Mouse (Mus musculus) limb, embryonic 15.5 days (tissue): ENCODE measurements around the gene Fth1. TPM values are rescaled to one million over a fixed set of nuclear protein-coding genes. Genes with fewer than 3 reads are reported as not detected.

Source experiments
- ATAC-seq: fragments of 200-750 bp; cut with Nextera tagmentation; 2 replicates; pipeline ENCODE4 v1.8.0; 2017; ENCODE audit warnings: low read depth, moderate TSS enrichment; ENCODE audit not compliant: insufficient number of reproducible peaks, low FRiP score, low TSS enrichment
- H3K27ac ChIP-seq: fragments of 300-500 bp; sonication (generic); 2 replicates; pipeline ENCODE4 v1.5.1; 2015; ENCODE audit warnings: moderate library complexity, mild to moderate bottlenecking, inconsistent platforms
- H3K27me3 ChIP-seq: fragments of 300-500 bp; sonication (generic); 2 replicates; pipeline ENCODE4 v1.6.1; 2015; ENCODE audit warnings: inconsistent platforms
- H3K36me3 ChIP-seq: fragments of 300-500 bp; sonication (generic); 2 replicates; pipeline ENCODE4 v1.6.1; 2015; ENCODE audit warnings: inconsistent platforms
- H3K4me1 ChIP-seq: fragments of 300-500 bp; sonication (generic); 2 replicates; pipeline ENCODE4 v1.6.1; 2015; ENCODE audit warnings: inconsistent platforms
- H3K4me2 ChIP-seq: fragments of 300-500 bp; sonication (generic); 2 replicates; pipeline ENCODE4 v1.6.1; 2015; ENCODE audit warnings: mild to moderate bottlenecking, inconsistent platforms
- H3K4me3 ChIP-seq: fragments of 300-500 bp; sonication (generic); 2 replicates; pipeline ENCODE4 v1.5.1; 2015; ENCODE audit warnings: mild to moderate bottlenecking, inconsistent platforms
- H3K9ac ChIP-seq: fragments of 300-500 bp; sonication (generic); 2 replicates; pipeline ENCODE4 v1.6.1; 2015; ENCODE audit warnings: inconsistent platforms
- H3K9me3 ChIP-seq: fragments of 300-500 bp; sonication (generic); 2 replicates; pipeline ENCODE4 v1.6.1; 2016; ENCODE audit warnings: inconsistent platforms
- WGBS: fragments of 180-500 bp; shearing (Covaris S2); methylation state at CpG from one replicate; pipeline ENCODE4 v1.1.7; 2015; 5-methylcytosine and 5-hydroxymethylcytosine counted together
- polyA plus RNA-seq: library from polyadenylated mRNA; unstranded; fragments of >200 nt; fragmentation: Nextera tagmentation; extraction: Ambion mirVana; gene quantifications from 2 replicates; pipeline ENCODE4 v1.2.1, GENCODE M21; 2015

The Fth1 gene
- polyA plus RNA-seq, 1 experiment from 2014 or later = 1,462 TPM

DNA sequence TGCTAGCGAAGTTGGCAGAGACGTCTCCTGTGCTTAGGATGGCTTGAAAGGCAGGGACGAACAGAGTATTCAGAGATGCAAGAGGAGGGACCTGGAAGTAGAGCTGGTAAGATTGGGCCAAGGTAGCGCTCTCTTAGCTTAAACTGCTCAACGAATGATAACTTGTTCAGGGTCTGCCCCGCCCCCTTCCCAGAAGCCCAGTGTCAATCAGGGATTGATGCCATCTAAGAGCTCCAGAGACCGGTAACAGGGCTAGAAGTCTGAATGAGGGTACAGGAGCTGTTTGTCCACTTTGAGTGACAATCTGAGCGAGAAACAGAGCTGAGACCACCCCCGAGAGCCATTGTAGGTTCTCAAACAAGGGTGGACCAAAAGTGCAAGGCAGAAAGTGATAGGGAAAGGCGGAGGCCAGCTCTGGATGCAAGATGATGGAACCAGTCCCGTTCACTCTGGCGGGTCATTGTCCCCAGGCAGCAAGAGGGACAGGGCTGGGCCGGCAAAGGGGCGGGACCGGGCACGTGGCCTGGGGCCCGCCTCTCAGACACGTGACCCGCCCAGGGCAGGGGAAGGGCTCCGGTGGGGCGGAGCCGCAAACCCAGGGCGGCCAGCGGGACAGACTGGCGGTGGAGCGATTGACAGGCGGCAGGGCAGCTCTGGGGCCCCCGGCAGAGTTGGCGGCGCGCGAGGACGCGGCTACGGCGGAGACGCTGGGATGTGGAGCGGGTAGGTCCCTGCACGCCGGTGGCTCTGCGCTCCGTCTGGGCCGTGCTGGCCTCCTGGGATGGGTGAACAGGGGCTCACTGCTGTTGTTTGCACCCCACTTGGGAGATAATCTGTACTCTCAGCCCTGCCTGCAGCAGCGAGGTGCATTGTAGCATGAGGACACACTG, 37.5 kb downstream of the Fth1 start:
- Histone ChIP-seq H3K4me3 (peak overlapping the region; percentile 67), H3K4me1 (peaks cover 65% of the 10 kb centered on the region), H3K4me2 (peak overlapping the region; percentile 87), H3K9ac (peak overlapping the region; percentile 69), H3K27ac (peak overlapping the region; percentile 81), H3K27me3 (no peaks in the 10 kb centered on the region), H3K9me3 (no peaks in the 10 kb centered on the region), H3K36me3 (no peaks in the 10 kb centered on the region)
- ATAC-seq = peak; percentile 87
- WGBS = 6% methylated on average over 44 of the region's 44 CpGs

DNA sequence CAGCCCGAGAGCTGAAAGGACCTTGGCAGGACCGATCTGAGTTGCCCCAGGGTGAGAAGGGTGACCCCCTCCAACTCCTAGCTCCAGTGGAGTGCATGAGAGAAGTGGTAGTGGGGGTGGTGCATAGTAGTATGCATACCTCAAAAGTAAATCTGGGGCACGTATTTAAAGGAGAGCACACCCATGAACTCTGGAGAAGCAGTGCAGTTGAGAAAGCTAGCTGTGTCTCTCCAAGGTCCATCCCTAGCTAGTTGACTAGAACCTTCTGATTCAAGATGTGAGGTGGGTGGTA, 38.1 kb downstream of the Fth1 start:
- Histone ChIP-seq H3K36me3 (no peaks in the 10 kb centered on the region), H3K27ac (peak overlapping the region; percentile 81), H3K27me3 (no peaks in the 10 kb centered on the region), H3K9me3 (no peaks in the 10 kb centered on the region), H3K4me2 (peak overlapping the region; percentile 87), H3K9ac (peak overlapping the region; percentile 69), H3K4me3 (peak overlapping the region; percentile 67), H3K4me1 (peaks cover 64% of the 10 kb centered on the region)
- no peak for ATAC-seq
- 0% methylated on average over 3 of the region's 3 CpGs for WGBS

DNA sequence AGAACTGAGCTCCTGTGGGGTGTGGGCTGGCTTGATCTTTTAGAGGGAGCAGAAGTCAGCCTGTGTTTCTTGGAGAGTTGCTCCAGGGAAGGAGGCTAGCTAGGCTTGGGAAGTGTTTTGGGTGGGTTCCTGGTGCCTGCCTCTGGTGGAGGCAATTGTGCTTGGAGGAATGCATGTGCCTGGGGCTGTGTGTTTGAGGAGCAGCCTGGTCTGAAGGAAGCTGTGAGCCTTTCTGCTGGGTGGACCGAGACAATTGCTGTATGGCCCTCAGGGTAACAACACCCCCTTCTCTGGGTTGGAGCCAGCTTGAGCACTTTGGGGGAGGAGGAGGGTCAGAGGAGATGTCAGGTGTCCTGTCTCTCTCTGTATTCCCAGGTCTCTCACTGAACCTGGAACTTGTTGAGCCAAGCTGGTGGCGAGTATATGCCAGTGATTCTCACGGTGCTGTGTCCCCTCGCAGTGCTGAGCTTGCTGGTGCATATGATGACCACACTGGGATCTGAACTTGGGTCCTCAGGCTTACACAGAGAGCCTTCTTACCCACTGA, 38.9 kb downstream of the Fth1 start:
- Histone ChIP-seq H3K27ac (no peak overlapping the region), H3K4me3 (peak overlapping the region; percentile 67), H3K4me2 (peak overlapping the region; percentile 87), H3K36me3 (no peaks in the 10 kb centered on the region), H3K9me3 (no peaks in the 10 kb centered on the region), H3K4me1 (peaks cover 62% of the 10 kb centered on the region), H3K27me3 (no peaks in the 10 kb centered on the region), H3K9ac (0 out of 2 replicates have a peak overlapping the region, but pooled peaks have one; percentile 69)
- WGBS = 65% methylated on average over 4 of the region's 4 CpGs
- ATAC-seq = no peak

DNA sequence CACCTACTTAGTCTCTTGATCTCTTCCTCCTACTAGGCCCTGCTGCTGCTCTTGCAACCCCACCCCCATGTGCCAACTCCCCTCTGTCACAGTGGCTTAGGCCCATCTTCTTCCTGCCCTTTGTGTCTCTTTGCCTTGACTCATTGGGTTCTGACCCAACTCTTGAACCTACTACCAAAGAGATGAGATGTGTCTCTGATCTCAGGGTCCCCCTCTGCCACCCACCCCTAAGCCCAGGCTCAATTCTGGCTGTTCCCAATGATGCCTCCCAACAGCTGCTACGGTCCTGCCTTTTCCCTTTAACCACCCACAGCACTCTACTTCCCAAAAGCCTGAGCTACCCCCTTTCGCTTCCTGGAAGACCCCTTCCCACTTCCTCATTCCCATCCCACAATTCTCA, 41.6 kb downstream of the Fth1 start:
- Histone ChIP-seq H3K9me3 (no peaks in the 10 kb centered on the region), H3K9ac (no peak overlapping the region), H3K36me3 (peaks cover under 1% of the 10 kb centered on the region; the same call in 1 of the 2 replicates), H3K4me3 (no peak overlapping the region), H3K4me2 (no peak overlapping the region), H3K4me1 (peaks cover 75% of the 10 kb centered on the region), H3K27me3 (no peaks in the 10 kb centered on the region), H3K27ac (peak overlapping the region; percentile 18; the same call in 1 of the 2 replicates)
- no peak for ATAC-seq
- WGBS = 74% methylated on average over 2 of the region's 2 CpGs

DNA sequence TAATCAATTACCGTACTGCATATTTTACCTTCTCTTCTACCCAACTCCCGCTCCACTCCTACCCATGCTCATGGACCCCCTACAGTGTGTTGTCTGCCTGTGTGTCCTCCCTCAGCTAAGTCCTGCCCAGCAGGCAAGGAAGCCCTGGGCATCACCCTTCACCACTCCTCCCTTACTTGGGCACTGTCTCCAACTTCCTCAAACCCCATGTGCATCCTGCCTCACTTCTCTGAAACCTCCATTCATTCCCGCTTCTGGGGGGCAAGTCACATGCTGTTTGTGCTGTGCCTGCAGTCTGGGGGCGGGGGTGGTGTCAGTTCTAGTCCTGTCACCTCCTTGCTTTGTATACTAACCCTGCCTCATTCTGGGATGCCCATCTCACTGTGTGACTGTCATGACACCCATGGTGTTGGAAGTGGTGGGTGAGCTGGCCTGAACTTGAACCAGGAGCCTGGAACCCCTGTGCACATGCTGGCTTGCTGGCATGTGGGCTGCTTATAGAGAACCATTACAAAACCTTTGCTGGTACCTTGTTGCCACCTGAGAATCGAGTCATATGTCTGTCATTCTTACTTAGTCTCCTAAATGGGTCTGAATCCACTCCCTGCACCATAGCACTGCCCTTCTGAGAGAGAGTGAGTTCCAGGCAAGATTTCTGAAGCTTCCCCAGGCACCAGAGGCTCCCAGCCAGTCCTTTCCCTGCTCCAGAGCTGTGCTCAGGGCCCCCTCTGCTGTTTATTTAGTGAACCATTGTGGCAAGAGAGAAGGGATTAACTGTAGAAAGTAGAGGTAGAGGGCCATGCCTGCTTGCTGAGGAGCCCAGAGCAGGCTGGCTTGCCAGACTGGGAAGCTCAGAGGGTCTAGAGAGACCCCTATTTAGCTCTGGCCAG, 42.3 kb downstream of the Fth1 start:
- peak overlapping the region; percentile 63 for H3K27ac ChIP-seq
- no peak for ATAC-seq
- 74% methylated on average over 5 of the region's 5 CpGs for WGBS
- no peaks in the 10 kb centered on the region for H3K27me3 ChIP-seq
- no peak overlapping the region for H3K4me3 ChIP-seq
- H3K9me3 ChIP-seq = no peaks in the 10 kb centered on the region
- no peak overlapping the region for H3K4me2 ChIP-seq
- peaks cover 68% of the 10 kb centered on the region for H3K4me1 ChIP-seq
- peaks cover 7% of the 10 kb centered on the region for H3K36me3 ChIP-seq
- H3K9ac ChIP-seq = no peak overlapping the region

DNA sequence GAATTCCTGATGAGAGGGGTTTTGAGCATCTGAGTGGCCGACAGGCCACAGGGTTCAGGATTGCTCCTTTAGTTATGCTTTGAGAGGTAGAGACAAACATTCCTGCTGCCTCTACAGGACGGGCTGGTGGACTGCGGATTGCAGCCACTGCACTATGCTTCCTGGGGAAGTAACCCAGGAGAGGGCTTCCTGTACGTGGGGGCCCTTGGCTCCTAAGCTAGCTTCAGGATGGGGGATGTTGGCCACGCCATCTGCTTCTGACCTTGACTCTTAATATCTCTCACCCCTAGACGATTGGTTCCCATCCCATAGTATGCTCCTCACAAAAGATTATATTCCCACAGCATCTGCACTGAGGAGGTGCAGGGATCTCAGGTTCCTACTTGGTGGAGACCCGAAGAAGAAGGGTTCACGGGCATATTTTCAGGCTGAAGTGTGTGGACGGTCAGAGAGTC, 42.9 kb downstream of the Fth1 start:
- Histone ChIP-seq H3K36me3 (peaks cover 14% of the 10 kb centered on the region), H3K27ac (peak overlapping the region; percentile 63), H3K27me3 (no peaks in the 10 kb centered on the region), H3K4me1 (peaks cover 62% of the 10 kb centered on the region), H3K4me2 (no peak overlapping the region), H3K4me3 (no peak overlapping the region), H3K9me3 (no peaks in the 10 kb centered on the region), H3K9ac (no peak overlapping the region)
- no peak for ATAC-seq
- WGBS = 61% methylated on average over 9 of the region's 9 CpGs

DNA sequence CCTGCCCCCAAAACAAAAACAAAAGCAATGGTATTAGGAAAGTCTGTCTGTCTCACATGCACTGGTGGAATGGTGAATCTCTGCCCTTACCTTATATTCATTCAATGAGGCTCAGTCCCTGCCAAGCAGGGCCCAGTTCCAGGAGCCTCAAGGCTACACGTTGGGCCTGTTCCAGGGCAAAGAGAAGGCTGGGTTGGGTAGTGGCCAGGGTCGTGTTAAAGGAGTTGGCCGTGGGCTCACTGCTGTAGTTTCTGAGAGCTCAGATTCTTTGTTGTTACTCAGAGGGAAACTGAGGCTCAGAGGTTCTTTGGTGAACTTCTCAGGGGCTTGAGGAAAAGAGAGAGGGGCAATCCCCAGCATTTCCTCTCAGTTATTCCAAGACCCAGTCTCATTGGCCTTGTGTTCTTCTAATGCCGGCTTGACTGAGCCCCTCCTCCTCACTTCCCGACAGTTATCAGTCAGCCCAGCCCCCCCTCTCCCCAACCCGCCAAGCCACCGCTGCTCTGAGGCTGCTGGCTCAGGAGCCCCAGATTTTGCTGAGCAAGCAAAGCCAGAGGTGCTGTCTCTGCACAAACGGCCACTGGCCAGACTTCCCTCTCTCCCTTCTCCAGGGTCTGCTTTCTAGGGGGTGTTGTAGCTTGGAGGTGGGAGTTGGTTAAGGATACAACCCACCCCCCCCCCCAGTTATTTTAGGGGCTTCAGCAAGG, 44.9 kb downstream of the Fth1 start:
- no peaks in the 10 kb centered on the region for H3K27me3 ChIP-seq
- ATAC-seq = peak; percentile 49
- WGBS = 9% methylated on average over 8 of the region's 8 CpGs
- H3K9ac ChIP-seq = no peak overlapping the region
- H3K4me2 ChIP-seq = peak overlapping the region; percentile 17; the same call in 1 of the 2 replicates
- H3K27ac ChIP-seq = peak overlapping the region; percentile 80
- H3K4me1 ChIP-seq = peaks cover 45% of the 10 kb centered on the region
- no peak overlapping the region for H3K4me3 ChIP-seq
- H3K9me3 ChIP-seq = no peaks in the 10 kb centered on the region
- H3K36me3 ChIP-seq = peaks cover 33% of the 10 kb centered on the region

DNA sequence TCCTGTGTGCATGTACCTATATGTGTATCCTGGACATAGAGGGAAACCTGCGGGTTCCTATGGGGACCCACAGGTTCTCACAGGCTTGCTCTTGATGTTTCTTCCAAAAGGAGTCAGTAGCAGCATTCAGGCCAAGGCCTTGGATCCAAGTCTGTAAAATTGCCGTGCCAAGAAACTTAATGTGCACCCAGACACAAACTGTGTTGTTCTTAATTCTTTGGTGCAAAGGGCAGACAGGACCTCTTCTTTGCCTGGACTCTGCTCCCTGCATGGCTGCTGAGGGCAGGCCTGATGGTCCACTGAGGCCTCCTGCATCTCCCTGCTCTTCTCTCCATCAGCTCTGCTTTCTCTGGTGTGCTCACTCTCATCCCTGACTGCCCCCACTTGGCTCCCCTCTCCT, 49.3 kb downstream of the Fth1 start:
- H3K9me3 ChIP-seq = no peaks in the 10 kb centered on the region
- no peak overlapping the region for H3K4me2 ChIP-seq
- H3K9ac ChIP-seq = no peak overlapping the region
- H3K27ac ChIP-seq = no peak overlapping the region
- H3K4me3 ChIP-seq = no peak overlapping the region
- H3K27me3 ChIP-seq = no peaks in the 10 kb centered on the region
- 91% methylated on average over 2 of the region's 2 CpGs for WGBS
- peaks cover 38% of the 10 kb centered on the region for H3K36me3 ChIP-seq
- peaks cover 22% of the 10 kb centered on the region for H3K4me1 ChIP-seq
- no peak for ATAC-seq

DNA sequence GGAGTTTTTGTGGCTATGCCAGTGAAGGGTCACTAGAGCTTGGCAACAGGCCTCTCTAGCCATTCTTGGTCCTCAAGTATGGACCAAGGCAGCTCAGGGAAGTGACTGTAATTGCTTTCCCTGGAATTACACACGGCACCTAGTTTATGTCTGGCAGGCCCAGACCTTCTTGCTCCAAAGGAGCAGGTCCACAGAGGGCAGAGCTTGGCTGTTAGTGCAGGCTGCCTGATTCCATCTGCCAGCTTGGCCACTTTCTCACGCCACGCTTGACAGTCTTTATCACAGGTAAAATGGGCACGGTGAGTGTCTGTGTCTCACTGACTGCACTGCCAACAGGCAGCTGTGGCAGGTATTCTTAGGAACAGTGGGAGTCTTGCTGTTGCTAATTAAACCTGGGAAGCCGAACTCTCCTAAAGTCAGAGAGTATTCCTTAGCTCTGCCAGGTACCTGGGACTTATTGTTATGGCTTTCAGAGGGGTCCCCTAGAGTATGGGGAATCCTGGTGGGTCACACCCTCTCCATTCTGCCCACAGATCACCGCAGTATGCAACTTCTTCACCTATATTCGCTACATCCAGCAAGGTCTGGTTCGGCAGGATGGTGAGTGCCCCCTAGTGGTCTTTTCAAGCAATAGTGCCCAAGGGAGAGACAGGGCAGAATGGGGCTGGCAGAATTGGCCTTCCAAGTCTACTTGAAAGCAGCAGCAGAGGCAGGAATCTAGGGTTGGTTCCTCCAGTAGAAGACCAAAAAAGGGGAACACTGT, 53.0 kb downstream of the Fth1 start:
- 38% methylated on average over 8 of the region's 8 CpGs for WGBS
- H3K9ac ChIP-seq = no peak overlapping the region
- no peak for ATAC-seq

DNA sequence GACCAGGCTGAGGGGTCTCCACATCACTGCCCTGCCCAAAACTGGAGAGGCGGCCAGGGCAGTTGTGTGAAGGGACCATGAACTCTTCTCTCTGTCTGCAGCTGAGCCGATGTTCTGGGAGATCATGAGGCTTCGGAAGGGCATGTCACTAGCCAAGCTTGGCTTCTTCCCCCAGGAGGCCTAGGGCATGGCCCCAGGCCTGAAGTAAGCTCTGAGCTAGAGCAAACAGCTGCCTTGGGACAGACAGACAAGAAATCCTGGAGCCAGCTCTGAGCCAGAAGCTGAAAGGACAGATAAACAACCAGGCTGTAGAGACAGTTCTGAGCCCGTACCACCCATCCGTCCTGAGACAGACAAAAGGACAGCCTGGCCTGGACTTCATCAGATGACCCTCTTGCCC, 54.0 kb downstream of the Fth1 start:
- H3K4me2 ChIP-seq = no peak overlapping the region
- no peak overlapping the region for H3K27ac ChIP-seq
- H3K9me3 ChIP-seq = no peaks in the 10 kb centered on the region
- H3K27me3 ChIP-seq = no peaks in the 10 kb centered on the region
- ATAC-seq = no peak
- no peak overlapping the region for H3K9ac ChIP-seq
- 90% methylated on average over 5 of the region's 5 CpGs for WGBS
- no peak overlapping the region for H3K4me3 ChIP-seq
- H3K36me3 ChIP-seq = peaks cover 23% of the 10 kb centered on the region
- H3K4me1 ChIP-seq = peaks cover 18% of the 10 kb centered on the region

More for the DNA sequence above, 53.0 kb downstream of the Fth1 start:
- H3K36me3 ChIP-seq = peaks cover 32% of the 10 kb centered on the region
- no peaks in the 10 kb centered on the region for H3K27me3 ChIP-seq
- peaks cover 8% of the 10 kb centered on the region for H3K4me1 ChIP-seq
- no peaks in the 10 kb centered on the region for H3K9me3 ChIP-seq
- H3K4me2 ChIP-seq = no peak overlapping the region
- H3K4me3 ChIP-seq = no peak overlapping the region
- H3K27ac ChIP-seq = no peak overlapping the region
